Mouse (Mus musculus) ovary, adult 10 weeks (tissue): Measurements from ENCODE around the gene Snip1. TPM values are rescaled to one million over a fixed set of nuclear protein-coding genes. Genes with fewer than 3 reads are reported as not detected.

Source experiments
- polyA plus RNA-seq: library from polyadenylated mRNA; stranded (reverse); fragments of 350-450 nt; fragmentation: Illumina TruSeq; extraction: RNeasy Lipid Tissue Mini Kit (QIAGEN cat#74804); gene quantifications from one replicate; pipeline ENCODE4 v1.2.3, GENCODE M21; 2014

Gene Snip1
- polyA plus RNA-seq = 20.3 TPM

GRCm38 (mm10) chr4:125066490-125067370, at the start of gene Snip1:
TSS of gene Snip1 (plus strand) at chr4:125066672.

GRCm38 (mm10) chr4:125065517-125066307, 760 bp upstream of the Snip1 start, which contains the start of gene Dnali1:
TSS of gene Dnali1 (minus strand) at chr4:125065703.

GRCm38 (mm10) chr4:125084403-125085345, 18.2 kb downstream of the Snip1 start, which contains the start of gene Meaf6:
TSS of gene Meaf6 (plus strand) at chr4:125085134.

Other genes starting within 250 kb of the Snip1 start
- 23.4 TPM for gene Yrdc, start 216.0 kb upstream of the Snip1 start, polyA plus RNA-seq
- 4.1 TPM for gene 1110065P20Rik, start 215.5 kb upstream of the Snip1 start, polyA plus RNA-seq
- gene Maneal, start 204.5 kb upstream of the Snip1 start, polyA plus RNA-seq = 0.60 TPM
- not detected for gene Epha10, start 185.8 kb upstream of the Snip1 start, polyA plus RNA-seq
- 5.5 TPM for gene 9930104L06Rik, start 129.6 kb upstream of the Snip1 start, polyA plus RNA-seq
- gene Cdca8, start 127.4 kb upstream of the Snip1 start, polyA plus RNA-seq = 71.4 TPM
- 6.4 TPM for gene Rspo1, start 80.2 kb upstream of the Snip1 start, polyA plus RNA-seq
- gene Gnl2, start 50.1 kb upstream of the Snip1 start, polyA plus RNA-seq = 78.1 TPM
- gene Dnali1, start 969 bp upstream of the Snip1 start, polyA plus RNA-seq = 2.6 TPM
- 32.0 TPM for gene Meaf6, start 18.5 kb downstream of the Snip1 start, polyA plus RNA-seq
- gene Zc3h12a, start 61.2 kb downstream of the Snip1 start, polyA plus RNA-seq = not detected